ENCODE assay signal across 9 mouse cellular contexts in genomic region chr9:121108110-121108509, GRCm38 (mm10).
A peak's percentile ranks its signal among the peaks of the same experiment; 100 is the strongest.
DNase-seq lines count a peak whose midpoint lies in the region; ATAC-seq lines count a peak whose summit lies in the region.
"Had no signal": no experiment of that assay in that cellular context is flagged by ENCODE, and none has a peak within 500 bp of the region (broad histone marks: within the 10 kb centered on the region; RNA-seq: fewer than 3 reads in every experiment).

No protein-coding gene starts in this region.

- H3K4me3 ChIP-seq in forebrain, embryonic 16.5 days (replicated peaks; ENCODE audit: low read length): no peak overlapping the region
- H3K4me3 ChIP-seq in hindbrain, embryonic 15.5 days: no peak overlapping the region
- no peak overlapping the region for H3K4me3 ChIP-seq in midbrain, embryonic 10.5 days

- H3K36me3 ChIP-seq in forebrain, embryonic 16.5 days (ENCODE audit: control insufficient read depth, insufficient read depth): no peaks in the 10 kb centered on the region
- H3K36me3 ChIP-seq in hindbrain, embryonic 15.5 days: no peaks in the 10 kb centered on the region
- no peaks in the 10 kb centered on the region for H3K36me3 ChIP-seq in midbrain, embryonic 10.5 days

- H3K9ac ChIP-seq in forebrain, embryonic 16.5 days (replicated peaks; ENCODE audit: low read depth, low read length): no peak overlapping the region
- H3K9ac ChIP-seq in hindbrain, embryonic 15.5 days: no peak overlapping the region

- H3K27ac ChIP-seq in forebrain, embryonic 16.5 days (ENCODE audit: low read length): peak overlapping the region; percentile 73
- H3K27ac ChIP-seq in hindbrain, embryonic 15.5 days (replicated peaks): peak overlapping the region; percentile 37
- peak overlapping the region; percentile 29; the same call in 1 of the 2 replicates for H3K27ac ChIP-seq in midbrain, embryonic 10.5 days (replicated peaks)
- H3K27ac ChIP-seq: macrophage had no signal

- no peaks in the 10 kb centered on the region for H3K27me3 ChIP-seq in forebrain, embryonic 16.5 days (replicated peaks; ENCODE audit: control insufficient read depth, insufficient read depth, low read length)
- H3K27me3 ChIP-seq in hindbrain, embryonic 15.5 days: no peaks in the 10 kb centered on the region
- peaks cover 12% of the 10 kb centered on the region for H3K27me3 ChIP-seq in midbrain, embryonic 10.5 days (ENCODE audit: low read depth, poor library complexity, severe bottlenecking)

- peak; percentile 90 for ATAC-seq in forebrain, embryonic 16.5 days
- ATAC-seq in hindbrain, embryonic 15.5 days (ENCODE audit: low FRiP score, low read depth): peak; percentile 67

- peaks cover 25% of the 10 kb centered on the region for H3K4me1 ChIP-seq in forebrain, embryonic 16.5 days (replicated peaks; ENCODE audit: control insufficient read depth, insufficient read depth, low read length)
- peaks cover 36% of the 10 kb centered on the region for H3K4me1 ChIP-seq in hindbrain, embryonic 15.5 days (replicated peaks)
- peaks cover 18% of the 10 kb centered on the region for H3K4me1 ChIP-seq in midbrain, embryonic 10.5 days

- no peaks in the 10 kb centered on the region for H3K9me3 ChIP-seq in forebrain, embryonic 16.5 days (ENCODE audit: control insufficient read depth, low read length)
- no peaks in the 10 kb centered on the region for H3K9me3 ChIP-seq in hindbrain, embryonic 15.5 days
- H3K9me3 ChIP-seq in midbrain, embryonic 10.5 days (replicated peaks): no peaks in the 10 kb centered on the region

- WGBS in forebrain, embryonic 16.5 days: 7% methylated on average over 10 of the region's 10 CpGs
- 14% methylated on average over 10 of the region's 10 CpGs for WGBS in hindbrain, embryonic 15.5 days
- WGBS in midbrain, embryonic 10.5 days: 14% methylated on average over 10 of the region's 10 CpGs

- no peak overlapping the region; the same call in 1 of the 2 replicates for H3K4me2 ChIP-seq in forebrain, embryonic 16.5 days (ENCODE audit: low read length)
- H3K4me2 ChIP-seq in hindbrain, embryonic 15.5 days: no peak overlapping the region

- DNase-seq in NIH3T3 (ENCODE audit: low read depth) (peak; percentile 71), MN1 (ENCODE audit: low spot score) (no peak)
- peak; percentile 70 for DNase-seq in cerebellum, adult 11 months
- DNase-seq in left cerebral cortex, adult 11 months (ENCODE audit: low spot score): peak; percentile 39
- peak; percentile 89 for DNase-seq in midbrain, embryonic 10.5 days (ENCODE audit: low spot score)
- peak; percentile 54 for DNase-seq in skeletal muscle tissue, adult 2 months (ENCODE audit: low read depth, low spot score)
